Mouse (Mus musculus): ENCODE results near the gene Gdf7.

- TF ChIP-seq CTCF (IDR thresholded peaks at IDR 0.05; ENCODE audit: extremely low read depth, insufficient read length, insufficient replicate concordance, low read depth, low read length) (no peak), POLR2A (IDR thresholded peaks at IDR 0.05; ENCODE audit: low read depth, low read length) (no peak)
Measured at GRCm38 (mm10) chr12:8338491-8338890, 36.7 kb upstream of the Gdf7 start.

Data from small intestine, adult 2 months (tissue).